Mouse (Mus musculus) left cerebral cortex, postnatal 14 days (tissue): ENCODE results near the gene Ncoa6. TPM values are rescaled to one million over a fixed set of nuclear protein-coding genes. Genes with fewer than 3 reads are reported as not detected.

Experiments used
- DNase-seq, 2 experiments: peaks; one replicate each; pipeline ENCODE4 v3.0.0; 2021 to 2022; ENCODE audit warnings: low spot score in 2 of 2, mixed read lengths in 1 of 2
- intact Hi-C: fragments of 180-260 bp; cut with DNase I; formaldehyde crosslinking; loops from one replicate; pipeline ENCODE4 v1.15.1; 2025
- microRNA-seq, 2 experiments: library from miRNA; unstranded; fragments of <30 nt; microRNA quantifications; one replicate each; pipeline ENCODE4 v1.2.0; 2022
- total RNA-seq, 2 experiments: library from RNA; stranded (reverse); gene quantifications; 2 replicates each; pipeline ENCODE4 v1.2.3; 2021

Ncoa6 gene
- total RNA-seq, 2 experiments from 2014 or later = 60.9 to 63.8 TPM

DNA sequence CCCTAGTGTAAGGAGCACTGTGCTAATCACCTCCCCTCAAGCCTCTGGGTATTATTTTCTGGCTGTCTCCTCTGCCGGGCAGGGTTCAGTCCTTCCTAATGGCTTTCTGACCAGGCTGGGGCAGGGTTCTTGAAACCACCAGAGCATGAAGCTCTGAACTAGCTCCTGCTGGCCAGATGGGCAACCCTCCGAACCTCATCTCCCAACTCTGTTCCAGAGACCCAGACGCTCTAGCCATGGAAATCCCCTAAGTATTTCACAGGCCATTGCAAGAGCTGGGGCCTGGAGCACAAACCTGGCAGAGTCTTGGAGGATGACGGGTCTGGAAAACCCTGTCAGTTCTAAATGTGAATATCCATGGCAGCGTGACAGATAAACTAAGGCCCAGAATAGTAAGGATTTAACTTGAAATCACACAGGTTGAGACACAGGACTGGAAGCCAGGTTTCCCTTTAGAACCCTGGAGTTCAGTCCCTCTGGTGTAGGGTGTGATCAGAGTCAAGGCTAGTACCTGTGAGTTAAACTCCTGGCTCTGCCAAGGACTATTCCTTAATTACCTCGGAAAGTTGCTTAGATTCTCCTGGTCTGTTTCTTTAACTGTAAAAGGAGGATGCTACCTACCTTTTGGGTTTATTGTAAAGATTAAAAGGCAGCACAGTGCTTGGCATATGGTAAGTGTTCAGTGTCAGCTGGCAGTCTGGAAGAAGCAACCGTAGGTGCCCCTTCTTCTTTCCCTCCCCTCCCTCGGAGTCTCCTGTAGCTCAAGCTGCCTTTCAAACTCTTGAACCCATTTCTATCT lies 93.2 kb downstream of the Ncoa6 start, which contains the start of gene Trp53inp2:
Trp53inp2 (plus strand) TSS at position 799 of the 799 bp plus-strand sequence.
- no peak for DNase-seq
- intact Hi-C loops = loop anchor here (10.0 kb wide), 2 partner anchors 106 to 146 kb away; partner anchors contain the start of genes Dynlrb1 and Map1lc3a

DNA sequence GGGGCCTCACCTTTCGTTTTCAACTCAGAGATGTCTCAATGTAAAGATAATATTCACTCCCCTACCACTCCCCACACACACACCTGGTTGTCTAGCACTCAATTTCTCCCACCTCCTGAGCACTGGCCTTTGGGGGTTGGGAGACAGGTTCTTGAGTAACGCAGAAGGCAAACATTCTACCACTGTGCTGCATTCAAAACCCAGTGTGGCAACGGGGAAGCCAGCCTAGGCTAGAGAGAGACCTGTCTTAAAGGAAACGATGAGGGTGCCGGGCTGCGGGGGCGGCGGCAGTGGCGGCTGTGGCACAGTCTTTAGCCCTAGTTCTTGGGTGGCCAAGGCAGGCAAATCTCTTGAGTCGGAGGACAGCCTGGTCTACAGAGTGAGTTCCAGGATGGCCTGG lies 97.5 kb downstream of the Ncoa6 start:
- no peak for DNase-seq
- intact Hi-C loops = no loop called here

DNA sequence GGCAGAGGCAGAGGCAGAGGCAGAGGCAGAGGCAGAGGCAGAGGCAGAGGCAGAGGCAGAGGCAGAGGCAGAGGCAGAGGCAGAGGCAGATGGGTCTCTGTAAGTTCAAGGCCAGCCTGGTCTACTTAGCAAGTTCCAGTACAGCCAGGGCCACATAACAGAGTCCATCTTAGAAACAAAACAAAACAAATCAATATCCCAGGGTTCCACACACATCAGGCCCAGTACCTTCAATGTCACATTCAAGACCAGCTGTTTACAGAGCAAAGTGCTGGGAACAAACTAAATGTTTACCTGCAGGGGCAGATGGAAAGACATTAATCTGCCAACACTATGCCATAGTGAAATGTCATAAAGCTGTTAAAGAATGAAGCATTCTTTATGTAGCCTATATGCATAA lies 99.2 kb downstream of the Ncoa6 start:
- no peak for DNase-seq
- intact Hi-C loops = no loop called here

DNA sequence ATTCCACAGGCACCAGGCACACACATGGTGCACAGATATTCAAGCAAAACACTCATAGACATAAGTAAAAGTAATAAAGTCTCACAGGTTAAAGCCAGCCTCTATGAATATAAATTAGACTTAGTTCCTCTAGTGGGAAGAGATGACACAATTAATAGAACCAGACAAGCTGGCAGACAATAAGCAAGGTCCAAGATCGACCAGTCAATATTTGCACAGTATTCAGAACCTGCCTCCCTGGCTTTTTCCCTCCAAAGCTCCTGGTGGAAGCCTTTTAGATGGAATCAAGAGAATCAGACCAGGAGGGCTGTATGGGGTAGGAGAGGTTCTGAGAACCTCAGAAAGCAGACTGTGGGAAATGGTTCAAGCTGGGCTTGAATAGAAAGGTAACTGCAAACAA lies 99.8 kb downstream of the Ncoa6 start:
- intact Hi-C loops = no loop called here
- no peak for DNase-seq

DNA sequence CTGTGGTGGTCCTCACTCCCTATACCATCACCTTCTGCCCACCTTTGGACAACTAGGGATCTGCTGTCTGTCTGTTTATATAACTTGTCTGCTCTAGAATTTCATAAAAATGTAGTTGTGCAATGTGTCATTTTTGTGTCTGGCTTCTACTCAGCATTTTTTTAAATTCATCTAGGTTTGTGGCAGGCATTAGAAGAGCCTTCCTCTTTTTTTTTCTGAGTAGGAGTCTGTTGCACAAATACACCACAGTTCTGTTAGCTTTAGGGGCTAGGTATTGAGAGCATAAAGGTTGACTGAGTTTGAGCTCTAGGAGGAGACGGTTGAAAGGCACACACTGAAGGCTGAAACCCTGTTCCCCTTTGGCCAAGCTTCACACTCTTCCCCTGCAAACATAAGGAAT lies 100.4 kb downstream of the Ncoa6 start:
- intact Hi-C loops = no loop called here
- no peak for DNase-seq

DNA sequence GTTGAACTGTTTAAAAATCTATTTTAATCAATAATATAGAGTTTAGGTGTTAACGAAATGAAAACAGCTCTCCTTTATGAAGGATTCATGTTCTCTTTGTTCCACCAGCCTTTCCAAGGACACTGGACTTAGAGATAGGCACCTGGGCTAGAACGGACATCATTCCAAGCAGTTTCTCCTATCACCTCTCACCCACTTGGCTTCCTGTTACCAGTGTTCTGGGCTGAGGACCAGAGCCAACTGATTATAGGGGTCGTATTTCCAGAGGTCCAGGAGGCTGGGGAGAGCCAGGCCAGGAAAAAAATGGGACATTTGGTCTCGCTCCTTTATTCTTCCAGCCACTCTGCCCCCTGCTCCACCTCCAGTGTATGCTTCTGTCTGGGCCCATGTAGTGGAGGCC lies 101.2 kb downstream of the Ncoa6 start:
- no peak for DNase-seq
- intact Hi-C loops = no loop called here

DNA sequence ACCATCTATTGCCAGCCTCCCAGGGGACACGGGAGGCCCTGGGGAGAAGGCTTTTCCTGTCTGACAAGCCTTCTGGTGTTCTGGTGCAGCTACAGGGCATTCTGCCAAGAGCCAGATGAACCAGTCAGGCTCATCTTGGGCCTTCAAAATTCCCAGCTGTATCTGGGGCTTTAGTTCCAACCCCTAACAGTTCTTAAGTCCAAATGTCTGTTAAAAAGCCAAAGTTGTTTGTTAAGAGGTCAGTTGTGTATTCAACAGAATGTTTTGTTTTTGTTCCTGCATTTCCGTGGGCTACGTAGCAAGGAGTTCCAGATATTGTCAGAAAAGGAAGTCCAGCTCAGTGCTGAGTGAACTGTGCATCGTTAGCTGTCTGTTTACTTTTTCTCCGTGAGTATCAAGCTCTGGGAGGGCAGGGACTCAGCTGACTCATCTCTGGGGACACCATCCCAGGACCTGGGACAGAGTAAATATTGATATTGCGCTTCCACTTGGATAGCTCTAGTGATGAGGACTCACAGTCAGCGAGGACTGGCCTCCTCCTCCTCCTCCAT lies 104.3 kb downstream of the Ncoa6 start:
- intact Hi-C loops = no loop called here
- DNase-seq = no peak

DNA sequence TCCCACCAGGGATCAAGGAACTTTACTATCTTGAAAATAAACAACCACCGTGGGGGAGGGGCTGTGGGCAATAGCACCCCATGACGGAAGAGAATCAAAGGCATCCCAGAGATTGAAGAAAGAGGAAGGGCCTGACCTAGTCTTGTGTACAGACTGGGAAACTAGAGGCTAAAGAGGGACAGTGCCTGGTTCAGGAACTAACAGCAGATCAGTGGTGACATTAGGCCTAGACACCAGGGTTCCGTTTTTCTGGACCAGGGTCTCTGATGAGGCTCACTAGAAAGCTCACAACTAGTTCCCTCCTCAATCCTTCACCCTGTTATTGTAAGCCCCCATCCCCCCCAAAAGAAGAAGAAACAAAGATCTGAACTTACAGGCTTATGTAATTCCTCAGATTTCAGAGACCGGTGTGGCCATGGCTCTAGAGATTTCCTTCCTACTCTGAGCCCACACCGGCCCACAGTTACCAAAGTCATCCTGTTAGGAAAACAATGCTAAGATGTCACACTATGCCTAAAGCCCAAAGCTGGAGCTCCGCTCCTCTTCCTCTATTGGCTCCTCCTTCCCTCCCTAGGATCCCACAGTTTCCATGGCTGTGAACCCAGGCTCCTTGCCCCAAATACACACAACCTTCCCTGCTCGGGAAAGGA lies 105.9 kb downstream of the Ncoa6 start:
- DNase-seq = no peak

DNA sequence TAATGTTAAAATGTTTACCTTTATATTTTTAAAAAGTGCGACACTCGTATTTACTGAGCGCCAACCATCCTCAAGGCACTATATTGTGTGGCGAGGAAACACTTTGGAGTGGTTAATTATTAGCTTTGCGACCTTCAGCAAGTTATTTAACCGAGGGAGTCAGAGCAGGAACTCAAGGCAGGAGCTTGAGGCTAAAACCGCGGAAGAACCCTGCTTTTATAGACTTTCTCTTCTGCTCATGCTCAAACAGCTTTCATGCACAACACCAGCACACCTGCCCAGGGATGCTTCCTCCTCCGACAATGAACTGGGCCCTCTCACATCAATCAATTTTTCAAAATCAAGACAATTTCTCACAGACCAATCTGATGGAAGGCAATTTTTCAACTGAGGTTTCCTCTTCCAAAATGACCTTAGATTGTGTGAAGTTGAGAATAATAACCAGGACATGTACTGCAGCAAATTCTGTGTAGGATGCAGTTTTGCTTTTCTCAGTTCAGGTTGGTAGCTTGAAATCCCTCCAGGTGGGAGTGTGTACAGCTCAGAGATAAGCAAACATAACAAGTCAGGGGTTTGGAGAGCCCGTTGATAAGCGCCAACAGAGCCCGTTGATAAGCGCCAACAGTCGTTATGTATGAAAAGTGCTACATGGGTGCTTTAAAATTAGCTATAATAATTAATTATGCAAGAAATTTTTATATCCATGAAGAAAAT lies 115.9 kb downstream of the Ncoa6 start:
- intact Hi-C loops = no loop called here
- peak in 1 of 2 experiments; percentile 16 for DNase-seq

More for the DNA sequence above, 105.9 kb downstream of the Ncoa6 start:
- intact Hi-C loops = no loop called here

DNA sequence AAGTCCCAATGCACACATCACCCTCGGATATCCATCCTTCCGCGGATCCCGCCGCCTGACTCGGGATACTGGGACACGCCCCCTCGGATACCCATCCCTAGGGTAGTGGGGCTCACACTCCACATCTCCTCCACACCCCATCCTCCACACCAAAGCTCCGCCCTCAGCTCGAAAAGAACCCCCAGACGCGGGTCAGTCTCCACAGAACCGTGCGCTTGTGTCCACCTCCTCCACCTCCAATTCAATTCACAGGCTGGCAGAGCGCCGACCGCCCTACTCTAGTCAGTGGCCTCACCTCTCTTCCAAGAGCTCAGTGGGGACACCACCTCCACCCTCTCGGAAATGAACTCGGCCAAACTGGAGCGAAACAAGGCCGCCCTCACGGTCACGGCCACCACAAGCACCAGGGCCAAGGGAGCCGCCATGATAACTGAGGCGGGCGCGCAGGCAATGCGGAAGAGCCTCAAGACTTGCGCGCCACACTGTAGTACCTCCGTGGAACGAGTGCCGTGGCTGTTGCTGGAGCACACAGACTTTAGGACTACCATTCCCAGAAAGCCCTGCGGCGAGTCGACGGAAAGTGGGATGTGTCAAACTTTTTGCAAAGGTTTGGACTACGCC lies 116.6 kb downstream of the Ncoa6 start, which contains the start of gene Pigu:
Pigu (minus strand) TSS at position 460 of the 621 bp plus-strand sequence.
- intact Hi-C loops = no loop called here
- DNase-seq = peak; percentile 95

DNA sequence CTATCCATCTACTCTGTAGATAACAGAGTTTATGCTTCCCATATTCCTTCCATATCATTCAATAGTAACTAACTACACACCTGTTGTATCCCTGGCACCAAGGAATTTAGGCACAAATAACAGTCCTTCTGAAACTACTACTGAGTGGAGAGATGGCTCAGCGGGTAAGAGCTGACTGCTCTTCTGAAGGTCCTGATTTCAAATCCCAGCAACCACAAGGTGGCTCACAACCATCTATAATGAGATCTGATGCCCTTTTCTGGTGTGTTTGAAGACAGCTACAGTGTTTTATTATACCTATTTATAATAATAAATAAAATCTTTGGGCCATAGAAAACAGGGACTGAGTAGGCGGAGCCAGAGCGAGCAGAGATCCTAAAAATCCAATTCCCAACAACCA lies 119.3 kb downstream of the Ncoa6 start:
- intact Hi-C loops = no loop called here
- no peak for DNase-seq

DNA sequence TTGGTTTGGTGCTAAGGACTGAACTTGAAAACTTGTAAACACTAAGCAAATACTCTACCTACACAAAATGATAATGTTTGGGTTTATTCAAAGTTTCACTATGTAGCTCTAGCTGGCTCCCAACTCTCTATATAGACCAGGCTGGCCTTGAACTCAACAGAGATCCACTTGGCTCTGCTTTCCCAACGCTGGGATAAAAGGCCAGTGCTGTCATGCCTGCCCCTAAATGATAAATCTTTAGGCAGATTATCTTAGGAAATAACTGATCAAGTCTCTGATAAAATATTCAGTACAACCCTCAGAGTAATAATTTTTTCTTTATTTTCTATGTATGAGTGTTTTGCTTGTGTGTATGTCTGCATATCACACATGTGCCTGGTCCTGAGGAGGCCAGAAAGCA lies 127.0 kb downstream of the Ncoa6 start:
- intact Hi-C loops = no loop called here
- DNase-seq = no peak

Small RNA genes lying within 50 kb of the gene (microRNA-seq; reads per million reads assigned to microRNA genes)
- 0 reads per million in 2 experiments for gene Mir695

Other genes starting within 250 kb of the Ncoa6 start
- gene Dynlrb1, start 237.4 kb downstream of the Ncoa6 start, total RNA-seq = 100 to 1,000 TPM; 329 to 335 TPM
- 100 to 1,000 TPM; 435 to 436 TPM for gene Map1lc3a, start 197.6 kb downstream of the Ncoa6 start, total RNA-seq
- 10 to 100 TPM; 25.2 to 27.0 TPM for gene Pigu, start 116.5 kb downstream of the Ncoa6 start, total RNA-seq
- 100 to 1,000 TPM; 220 to 224 TPM for gene Trp53inp2, start 92.8 kb downstream of the Ncoa6 start, total RNA-seq
- 10 to 100 TPM; 46.6 to 52.7 TPM for gene Acss2, start 44.1 kb upstream of the Ncoa6 start, total RNA-seq
- 100 to 1,000 TPM; 112 to 120 TPM for gene Ggt7, start 44.3 kb upstream of the Ncoa6 start, total RNA-seq
- 10 to 100 TPM; 15.8 to 18.3 TPM for gene Gss, start 118.9 kb upstream of the Ncoa6 start, total RNA-seq
- gene Myh7b, start 137.3 kb upstream of the Ncoa6 start, total RNA-seq = 1 to 10 TPM; 4.5 to 5.6 TPM
- 100 to 1,000 TPM; 140 TPM for gene Trpc4ap, start 218.5 kb upstream of the Ncoa6 start, total RNA-seq